Mouse (Mus musculus): ENCODE data around the gene Zkscan17. TPM values are rescaled to one million over a fixed set of nuclear protein-coding genes. Genes with fewer than 3 reads are reported as not detected.

Gene Zkscan17
- total and polyA plus RNA-seq, 3 experiments = 8.9 to 49.9 (median 36.8) TPM

GRCm38 (mm10) chr11:59554127-59554526 is 27.6 kb upstream of the Zkscan17 start:
- Histone ChIP-seq H3K36me3 (replicated peaks in 1 of 2; ENCODE audit: control insufficient read depth in 1 of 2, insufficient read depth in 1 of 2, low read length in 1 of 2) (no peaks in the 10 kb centered on the region), H3K9me3 (replicated peaks; ENCODE audit: low read length) (no peaks in the 10 kb centered on the region), H3K4me2 (ENCODE audit: insufficient read depth, low read depth, poor library complexity, severe bottlenecking) (no peak overlapping the region), H3K9ac (ENCODE audit: insufficient read depth, low read depth) (no peak overlapping the region), H3K27me3 (replicated peaks) (peaks cover 14% of the 10 kb centered on the region), H3K27ac (ENCODE audit: insufficient read depth, low read depth) (no peak overlapping the region), H3K4me3 (replicated peaks in 1 of 3; ENCODE audit: low read depth in 2 of 3, low read length in 2 of 3, poor library complexity in 1 of 3) (no peak overlapping the region), H3K79me2 (replicated peaks; ENCODE audit: control insufficient read depth, extremely low read depth, insufficient read depth, poor library complexity, severe bottlenecking) (no peaks in the 10 kb centered on the region), H3K4me1 (ENCODE audit: control insufficient read depth in 1 of 2, insufficient read depth in 2 of 2) (no peaks in the 10 kb centered on the region)
- no peak for DNase-seq (ENCODE audit: extremely low read depth)
- dilution Hi-C loops (cut with MboI; ENCODE audit: extremely low pct_ligation_motif_present, extremely low pct_unique_long_range_greater_than_20kb, low sequenced_read_pairs) (no loop called here), in situ Hi-C loops (cut with MboI; ENCODE audit: low pct_ligation_motif_present, low pct_unique_long_range_greater_than_20kb, low sequenced_read_pairs) (no loop called here)
- TF ChIP-seq JUND (conservative IDR thresholded peaks at IDR 0.05; ENCODE audit: low read depth, low read length) = no peak
- TF ChIP-seq BHLHE40 (IDR thresholded peaks at IDR 0.05; ENCODE audit: low read depth, low read length) = no peak
- TF ChIP-seq RCOR1 (conservative IDR thresholded peaks at IDR 0.05; ENCODE audit: low read depth, low read length) = no peak
- TF ChIP-seq POLR2AphosphoS2 (IDR thresholded peaks at IDR 0.05; ENCODE audit: low read depth, low read length) = no peak
- TF ChIP-seq E2F4 (IDR thresholded peaks at IDR 0.05; ENCODE audit: insufficient replicate concordance, low read depth, low read length) = no peak
- no peak for TF ChIP-seq TBP (conservative IDR thresholded peaks at IDR 0.05; ENCODE audit: low read depth, low read length)
- no peak for TF ChIP-seq IRF4 (IDR thresholded peaks at IDR 0.05; ENCODE audit: low read depth, low read length)
- no peak for TF ChIP-seq EP300 (IDR thresholded peaks at IDR 0.05; ENCODE audit: low read length)
- TF ChIP-seq MAX (IDR thresholded peaks at IDR 0.05; ENCODE audit: low read length) = no peak
- no peak for TF ChIP-seq ZC3H11A (IDR thresholded peaks at IDR 0.05; ENCODE audit: low read depth, low read length)

DNA sequence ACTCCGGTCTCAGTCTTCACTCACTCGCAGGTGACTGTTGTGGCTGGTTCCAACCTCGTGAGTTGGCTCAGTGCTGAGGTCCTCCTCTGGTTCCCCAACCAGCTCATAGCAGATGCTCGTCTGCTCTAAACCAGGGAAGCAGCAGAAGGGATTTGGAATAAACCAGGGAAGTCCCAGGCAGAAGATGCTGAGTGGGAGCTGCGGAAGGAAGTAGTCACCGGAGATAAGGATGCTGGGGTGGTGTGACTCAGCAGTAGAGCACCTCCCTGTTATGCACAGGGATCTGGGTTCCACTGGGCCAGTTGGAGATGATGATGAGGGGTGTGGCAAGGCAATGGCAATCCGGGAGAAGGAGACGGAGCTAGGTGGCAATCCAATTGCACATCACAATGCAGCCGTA is 17.5 kb upstream of the Zkscan17 start:
- Histone ChIP-seq H3K9ac (ENCODE audit: insufficient read depth, low read depth) (no peak overlapping the region), H3K27ac (ENCODE audit: insufficient read depth, low read depth) (no peak overlapping the region), H3K4me3 (replicated peaks in 1 of 3; ENCODE audit: low read depth in 2 of 3, low read length in 2 of 3, poor library complexity in 1 of 3) (no peak overlapping the region), H3K36me3 (replicated peaks in 1 of 2; ENCODE audit: control insufficient read depth in 1 of 2, insufficient read depth in 1 of 2, low read length in 1 of 2) (no peaks in the 10 kb centered on the region), H3K9me3 (replicated peaks; ENCODE audit: low read length) (no peaks in the 10 kb centered on the region), H3K4me1 (ENCODE audit: control insufficient read depth in 1 of 2, insufficient read depth in 2 of 2) (peaks cover 0 to 14% of the 10 kb centered on the region in 2 experiments; a peak in 1 of 4 replicates), H3K79me2 (replicated peaks; ENCODE audit: control insufficient read depth, extremely low read depth, insufficient read depth, poor library complexity, severe bottlenecking) (no peaks in the 10 kb centered on the region), H3K27me3 (replicated peaks) (peaks cover 13% of the 10 kb centered on the region), H3K4me2 (ENCODE audit: insufficient read depth, low read depth, poor library complexity, severe bottlenecking) (no peak overlapping the region)
- dilution Hi-C loops (cut with MboI; ENCODE audit: extremely low pct_ligation_motif_present, extremely low pct_unique_long_range_greater_than_20kb, low sequenced_read_pairs) = no loop called here
- no peak for DNase-seq (ENCODE audit: extremely low read depth)
- in situ Hi-C loops (cut with MboI; ENCODE audit: low pct_ligation_motif_present, low pct_unique_long_range_greater_than_20kb, low sequenced_read_pairs) = no loop called here
- no peak for TF ChIP-seq NELFE (IDR thresholded peaks at IDR 0.05; ENCODE audit: low read depth, low read length)
- no peak for TF ChIP-seq ZC3H11A (IDR thresholded peaks at IDR 0.05; ENCODE audit: low read depth, low read length)
- no peak for TF ChIP-seq ZMIZ1 (IDR thresholded peaks at IDR 0.05; ENCODE audit: low read depth, low read length)
- TF ChIP-seq MYC (IDR thresholded peaks at IDR 0.05; ENCODE audit: low read depth, low read length) = no peak
- TF ChIP-seq E2F4 (IDR thresholded peaks at IDR 0.05; ENCODE audit: insufficient replicate concordance, low read depth, low read length) = no peak
- no peak for TF ChIP-seq RAD21 (IDR thresholded peaks at IDR 0.05; ENCODE audit: low read depth, low read length)
- no peak for TF ChIP-seq MAFK (IDR thresholded peaks at IDR 0.05; ENCODE audit: insufficient replicate concordance, low read length)
- TF ChIP-seq SMC3 (IDR thresholded peaks at IDR 0.05; ENCODE audit: low read depth, low read length) = no peak
- no peak for TF ChIP-seq GABPA (IDR thresholded peaks at IDR 0.05; ENCODE audit: insufficient replicate concordance, low read depth, low read length)
- no peak for TF ChIP-seq ZKSCAN1 (IDR thresholded peaks at IDR 0.05; ENCODE audit: borderline replicate concordance, low read depth, low read length)
